Comparison of ENCODE assay signal across 12 mouse cellular contexts in the genomic region with DNA sequence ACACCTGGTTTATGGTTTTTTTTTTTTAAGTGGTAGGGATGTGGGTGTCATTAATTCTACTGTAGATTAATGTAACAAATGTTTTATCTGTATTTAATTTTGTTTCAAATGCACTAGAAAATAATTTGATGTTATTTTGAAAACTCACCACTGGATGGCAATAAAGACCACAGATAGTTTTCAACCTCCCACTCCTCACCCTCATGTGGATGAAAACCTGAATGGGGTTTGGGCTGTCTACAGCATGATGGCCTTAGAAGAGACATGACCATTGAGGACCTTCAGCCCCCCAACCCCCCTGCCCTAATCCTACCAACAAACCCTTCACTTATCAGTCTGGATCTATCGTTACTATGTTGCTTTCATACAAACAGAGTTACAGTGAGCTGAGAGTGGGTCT. TPM values are rescaled to one million over a fixed set of nuclear protein-coding genes. Genes with fewer than 3 reads are reported as not detected.
DNase-seq lines count a peak whose midpoint lies in the region; ATAC-seq and TF ChIP-seq lines count a peak whose summit lies in the region.
"Had no signal": no experiment of that assay in that cellular context is flagged by ENCODE, and none has a peak within 500 bp of the region (broad histone marks: within the 10 kb centered on the region; RNA-seq: fewer than 3 reads in every experiment).

No protein-coding gene starts in this region.

- no peak overlapping the region for H3K27ac ChIP-seq in forebrain, embryonic 12.5 days
- no peak overlapping the region for H3K27ac ChIP-seq in forebrain, embryonic 10.5 days
- no peak overlapping the region for H3K27ac ChIP-seq in left cerebral cortex, adult 2 months
- H3K27ac ChIP-seq in neural tube, embryonic 12.5 days: no peak overlapping the region
- no peak overlapping the region for H3K27ac ChIP-seq in heart, embryonic 12.5 days (ENCODE audit: poor library complexity, severe bottlenecking)
- H3K27ac ChIP-seq: embryonic facial prominence, embryonic 13.5 days; heart, embryonic 10.5 days; liver, embryonic 14.5 days had no signal

- H3K9ac ChIP-seq in forebrain, embryonic 12.5 days: no peak overlapping the region
- H3K9ac ChIP-seq in neural tube, embryonic 12.5 days: no peak overlapping the region
- H3K9ac ChIP-seq in heart, embryonic 12.5 days: no peak overlapping the region
- H3K9ac ChIP-seq: embryonic facial prominence, embryonic 13.5 days; liver, embryonic 14.5 days had no signal

- no peaks in the 10 kb centered on the region for H3K27me3 ChIP-seq in forebrain, embryonic 12.5 days
- H3K27me3 ChIP-seq in forebrain, embryonic 10.5 days (ENCODE audit: poor library complexity, severe bottlenecking): no peaks in the 10 kb centered on the region
- no peaks in the 10 kb centered on the region for H3K27me3 ChIP-seq in neural tube, embryonic 12.5 days (replicated peaks)
- no peaks in the 10 kb centered on the region for H3K27me3 ChIP-seq in heart, embryonic 12.5 days (replicated peaks)
- H3K27me3 ChIP-seq: embryonic facial prominence, embryonic 13.5 days had no signal

- 85% methylated on average over 1 of the region's 1 CpGs for WGBS in forebrain, embryonic 12.5 days
- WGBS in forebrain, embryonic 10.5 days: 83% methylated on average over 1 of the region's 1 CpGs
- 88% methylated on average over 1 of the region's 1 CpGs for WGBS in neural tube, embryonic 12.5 days
- WGBS in heart, embryonic 12.5 days: 61% methylated on average over 1 of the region's 1 CpGs

- H3K4me3 ChIP-seq in forebrain, embryonic 12.5 days (replicated peaks): no peak overlapping the region
- H3K4me3 ChIP-seq in forebrain, embryonic 10.5 days: no peak overlapping the region
- no peak overlapping the region for H3K4me3 ChIP-seq in left cerebral cortex, adult 2 months
- no peak overlapping the region for H3K4me3 ChIP-seq in neural tube, embryonic 12.5 days
- no peak overlapping the region for H3K4me3 ChIP-seq in heart, embryonic 12.5 days
- H3K4me3 ChIP-seq: embryonic facial prominence, embryonic 13.5 days; heart, embryonic 10.5 days had no signal

- peak; percentile 75 for ATAC-seq in forebrain, embryonic 12.5 days (ENCODE audit: low FRiP score)
- peak; percentile 57; the same call in 1 of the 2 replicates for ATAC-seq in neural tube, embryonic 12.5 days (ENCODE audit: low FRiP score, low read depth)
- ATAC-seq in heart, embryonic 12.5 days (ENCODE audit: insufficient number of reproducible peaks, low FRiP score): no peak
- ATAC-seq in CD4-positive, CD25-positive, alpha-beta regulatory T cell, adult 4 months: no peak

- intact Hi-C loops in left cerebral cortex, adult 2 months (cut with DNase I): loop anchor here (1.0 to 10.0 kb wide), 2 partner anchors 422 to 920 kb away; no protein-coding TSS in a partner anchor

- H3K9me3 ChIP-seq in forebrain, embryonic 12.5 days: no peaks in the 10 kb centered on the region
- no peaks in the 10 kb centered on the region for H3K9me3 ChIP-seq in forebrain, embryonic 10.5 days
- no peaks in the 10 kb centered on the region for H3K9me3 ChIP-seq in neural tube, embryonic 12.5 days
- H3K9me3 ChIP-seq in heart, embryonic 12.5 days (replicated peaks): no peaks in the 10 kb centered on the region
- H3K9me3 ChIP-seq: embryonic facial prominence, embryonic 13.5 days; heart, embryonic 10.5 days had no signal

- H3K4me1 ChIP-seq in forebrain, embryonic 12.5 days: no peaks in the 10 kb centered on the region
- H3K4me1 ChIP-seq in forebrain, embryonic 10.5 days: no peaks in the 10 kb centered on the region
- no peaks in the 10 kb centered on the region for H3K4me1 ChIP-seq in neural tube, embryonic 12.5 days
- no peaks in the 10 kb centered on the region for H3K4me1 ChIP-seq in heart, embryonic 12.5 days (replicated peaks)
- H3K4me1 ChIP-seq: embryonic facial prominence, embryonic 13.5 days; heart, embryonic 10.5 days had no signal

- no peaks in the 10 kb centered on the region for H3K36me3 ChIP-seq in forebrain, embryonic 12.5 days (replicated peaks)
- no peaks in the 10 kb centered on the region for H3K36me3 ChIP-seq in forebrain, embryonic 10.5 days (replicated peaks)
- H3K36me3 ChIP-seq in neural tube, embryonic 12.5 days: no peaks in the 10 kb centered on the region
- H3K36me3 ChIP-seq in heart, embryonic 12.5 days: no peaks in the 10 kb centered on the region
- H3K36me3 ChIP-seq: embryonic facial prominence, embryonic 13.5 days; heart, embryonic 10.5 days had no signal

- no peak overlapping the region for H3K4me2 ChIP-seq in forebrain, embryonic 12.5 days
- H3K4me2 ChIP-seq in neural tube, embryonic 12.5 days (replicated peaks): no peak overlapping the region
- H3K4me2 ChIP-seq in heart, embryonic 12.5 days: no peak overlapping the region
- H3K4me2 ChIP-seq: embryonic facial prominence, embryonic 13.5 days had no signal

- TF ChIP-seq CTCF in left cerebral cortex, adult 2 months (IDR thresholded peaks at IDR 0.05): peak; percentile 54

- DNase-seq in forebrain, embryonic 10.5 days (ENCODE audit: extremely low spot score, low spot score): no peak
- no peak for DNase-seq in left cerebral cortex, adult 2 months (ENCODE audit: extremely low spot score in 1 of 2, low spot score in 2 of 2)
- DNase-seq in left cerebral cortex, adult 11 months (ENCODE audit: low spot score): no peak
- DNase-seq in embryo, embryonic 10.5 days (ENCODE audit: low spot score): peak; percentile 46
- DNase-seq: adrenal gland, adult 8-10 months had no signal

RNA-seq across cellular contexts. Expression of gene Mfsd1, which starts 42.1 kb away (rescaled TPM):
- polyA plus RNA-seq in forebrain, embryonic 12.5 days (2016; fragmentation: Nextera tagmentation; extraction: Ambion mirVana): 48.7 and 49.8 TPM in 2 replicates
- polyA plus RNA-seq in forebrain, embryonic 10.5 days (2016; fragmentation: Nextera tagmentation; extraction: Ambion mirVana): 56.4 and 57.1 TPM in 2 replicates
- 10 to 100 TPM; 29.7 to 34.7 TPM for total RNA-seq in left cerebral cortex, adult 2 months (2021)
- 53.5 and 53.9 TPM in 2 replicates for polyA plus RNA-seq in neural tube, embryonic 12.5 days (2016; fragmentation: Nextera tagmentation; extraction: Ambion mirVana)
- 45.7 and 47.3 TPM in 2 replicates for polyA plus RNA-seq in heart, embryonic 12.5 days (2016; fragmentation: Nextera tagmentation; extraction: Ambion mirVana)
- 10 to 100 TPM; 30.6 to 33.4 TPM for polyA plus RNA-seq in CD4-positive, CD25-positive, alpha-beta regulatory T cell, adult 4 months (2017; shearing (Covaris generic))

Comparison
In these comparisons a context has a peak if more than half of its experiments do, and no peak if none do; other contexts are left out.
1. ATAC-seq: peak in forebrain, embryonic 12.5 days (single experiment) and neural tube, embryonic 12.5 days (single experiment); none in heart, embryonic 12.5 days (single experiment) and CD4-positive, CD25-positive, alpha-beta regulatory T cell, adult 4 months (single experiment).